Mouse (Mus musculus): Measurements from ENCODE around the gene Emc6.

The Emc6 gene

GRCm38 (mm10) chr11:73126495-73126894 lies 50.3 kb downstream of the Emc6 start:
- DNase-seq (ENCODE audit: low spot score in 2 of 2): no peak

Measured in urinary bladder, postnatal 36 days (tissue).